Mouse (Mus musculus) lung, postnatal 4 days (tissue): ENCODE data around the gene Yars2.
A peak's percentile ranks its signal among the peaks of the same experiment; 100 is the strongest.
"Not testable (repeated sequence)": the region's sequence is repeated elsewhere in the genome, so short reads cannot be mapped to it uniquely, and the experiment has no call there.

ENCODE experiments used
- DNase-seq, 2 experiments: peaks; one replicate each; pipeline ENCODE4 v3.0.0; 2021

Gene Yars2

DNA sequence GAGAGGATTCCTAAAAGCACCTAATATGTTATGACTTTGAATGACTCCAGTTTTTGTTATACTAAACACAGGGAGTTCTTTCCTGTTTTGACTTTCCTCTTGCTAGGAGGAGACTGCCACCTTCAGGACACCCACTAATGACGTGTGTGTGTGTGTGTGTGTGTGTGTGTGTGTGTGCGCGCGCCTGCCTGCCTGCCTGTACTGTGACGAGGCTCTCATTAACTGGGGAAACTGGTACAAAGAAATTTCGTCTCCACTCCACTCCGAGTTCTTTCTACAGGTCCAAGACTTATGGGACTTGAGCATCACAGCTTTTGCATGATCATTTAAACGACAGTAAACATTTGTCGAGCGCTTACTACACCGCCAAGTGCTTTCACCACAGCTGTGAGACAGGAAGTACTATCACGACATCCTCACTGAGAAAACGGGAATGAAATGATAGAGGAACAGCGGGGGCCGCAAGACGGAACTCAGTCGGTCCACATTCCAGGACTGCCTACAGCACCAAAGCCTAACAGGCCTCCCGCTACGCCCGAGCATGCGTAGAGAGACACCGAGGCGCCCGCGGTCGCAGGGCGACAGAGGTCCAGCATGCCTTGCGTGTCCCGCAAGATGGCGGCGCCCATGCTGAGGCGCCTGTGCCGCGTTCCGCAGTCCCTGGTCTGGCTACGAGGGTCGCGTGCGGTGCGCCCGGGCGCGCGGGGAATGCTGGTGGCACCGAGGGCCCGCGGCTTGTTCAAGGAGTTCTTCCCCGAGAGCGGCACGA is at the start of gene Yars2:
Gene Yars2 (plus strand): TSS at position 597 of the 769 bp plus-strand sequence.
- peak; percentile 92 to 95 for DNase-seq

DNA sequence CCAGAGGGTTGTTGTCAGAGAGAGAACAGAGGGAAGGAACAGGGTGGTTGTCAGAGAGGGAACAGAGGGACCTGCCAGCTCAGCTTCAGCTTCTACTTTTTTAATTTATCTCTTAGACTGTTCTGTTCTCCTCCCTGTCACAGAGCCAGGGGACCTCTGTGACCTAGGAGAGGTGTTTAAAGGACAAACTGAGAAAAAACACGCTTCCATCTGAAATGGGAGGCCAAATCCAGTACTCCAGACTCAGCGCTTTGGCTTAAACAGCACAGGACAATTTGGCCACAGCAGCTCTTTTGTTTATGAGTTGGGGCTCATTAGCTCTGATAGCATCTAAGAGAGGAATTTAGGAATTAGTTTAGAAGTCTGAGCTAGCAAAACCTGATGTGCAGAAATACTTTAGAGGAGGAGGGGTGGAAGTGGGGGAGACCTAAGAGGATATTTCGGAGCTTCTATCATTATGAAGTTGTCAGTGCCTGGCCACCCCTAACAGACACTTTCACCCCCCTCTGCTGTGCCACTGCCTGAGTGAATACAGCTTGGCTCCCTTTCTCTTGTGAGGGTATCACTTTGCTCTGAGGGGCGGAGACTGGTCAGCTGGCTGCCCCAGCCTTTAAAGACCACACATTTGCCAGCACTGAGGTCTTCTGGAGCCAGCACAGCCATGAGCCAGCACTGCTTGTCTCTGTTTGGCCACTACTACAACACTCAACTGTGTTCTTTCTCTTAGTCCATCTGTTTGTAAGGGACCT is 49.3 kb upstream of the Yars2 start:
- peak; percentile 7 to 39 for DNase-seq

DNA sequence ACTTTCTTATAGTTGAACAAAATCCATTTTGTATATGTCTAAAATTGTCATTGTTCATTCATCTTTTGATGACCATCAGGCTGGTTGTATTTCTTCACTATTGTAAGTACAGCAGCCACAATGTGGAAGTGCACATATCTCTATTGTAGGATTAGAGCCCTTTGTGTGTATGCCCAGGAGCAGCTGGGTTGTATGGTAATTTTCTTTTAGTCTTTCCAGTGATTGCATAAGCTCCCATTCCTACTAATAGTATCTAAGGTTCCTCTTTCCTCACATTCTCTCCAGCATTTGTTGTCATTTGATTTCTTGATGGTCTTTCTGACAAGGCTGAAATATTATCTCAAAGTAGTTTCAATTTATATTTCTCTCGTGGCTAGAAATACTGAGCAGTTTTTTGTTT is 47.5 kb upstream of the Yars2 start:
- no peak for DNase-seq

DNA sequence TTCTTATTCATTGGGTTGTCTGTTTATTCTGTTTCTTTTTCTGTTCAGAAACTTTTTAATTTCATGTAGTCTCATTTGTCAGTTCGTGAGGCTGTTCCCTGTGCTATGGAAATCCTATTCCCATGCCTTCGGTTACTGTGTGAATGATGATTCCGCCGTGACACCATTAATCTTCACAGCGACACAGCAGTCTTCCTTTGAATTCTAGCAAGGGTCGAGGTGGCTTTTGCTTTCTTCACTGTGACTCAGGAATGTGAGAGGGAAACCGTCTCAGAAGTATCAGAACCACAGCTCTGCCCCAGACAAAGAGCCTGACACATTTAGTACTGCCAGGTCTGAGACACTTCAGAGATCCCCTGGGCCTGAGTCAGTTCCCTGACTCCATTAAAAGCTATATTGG is 46.9 kb upstream of the Yars2 start:
- no peak for DNase-seq

DNA sequence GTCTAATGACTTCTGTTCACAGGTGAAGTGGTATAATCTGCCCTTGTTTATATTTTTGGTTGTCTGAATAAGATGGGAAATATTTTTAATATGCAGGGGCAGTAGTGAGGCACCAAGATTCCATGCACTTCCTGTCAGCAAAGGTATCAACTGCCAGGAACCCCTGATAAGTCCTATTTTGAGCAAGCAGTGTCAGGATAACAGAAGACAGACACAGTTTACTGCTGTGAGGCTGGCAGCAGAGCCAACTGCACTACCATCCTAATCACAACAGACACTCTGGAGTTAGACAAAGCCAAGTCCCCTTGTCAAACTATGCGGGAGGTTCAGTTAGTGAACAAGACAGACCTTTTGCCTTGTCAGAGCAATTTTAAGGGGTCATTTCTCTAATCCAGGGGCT is 46.1 kb upstream of the Yars2 start:
- DNase-seq: no peak

DNA sequence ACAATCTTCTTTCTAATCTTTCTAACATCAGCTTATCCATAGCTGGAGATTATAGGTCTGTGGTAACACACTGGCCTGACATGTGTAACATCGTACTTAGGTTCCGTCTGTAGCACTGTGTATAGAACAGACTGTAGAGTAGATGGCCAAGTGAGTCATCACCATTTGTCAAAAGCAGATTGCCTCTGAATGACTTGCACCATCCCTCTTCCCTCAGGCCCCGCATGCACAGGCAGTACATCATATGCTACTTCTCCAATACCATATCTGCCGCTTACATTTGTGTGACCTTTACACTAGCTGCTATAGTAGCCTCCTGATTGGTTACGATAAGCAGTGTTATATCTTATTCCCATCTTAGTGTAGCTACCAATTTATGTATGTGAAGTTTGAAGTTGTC is 41.9 kb upstream of the Yars2 start:
- DNase-seq: no peak

DNA sequence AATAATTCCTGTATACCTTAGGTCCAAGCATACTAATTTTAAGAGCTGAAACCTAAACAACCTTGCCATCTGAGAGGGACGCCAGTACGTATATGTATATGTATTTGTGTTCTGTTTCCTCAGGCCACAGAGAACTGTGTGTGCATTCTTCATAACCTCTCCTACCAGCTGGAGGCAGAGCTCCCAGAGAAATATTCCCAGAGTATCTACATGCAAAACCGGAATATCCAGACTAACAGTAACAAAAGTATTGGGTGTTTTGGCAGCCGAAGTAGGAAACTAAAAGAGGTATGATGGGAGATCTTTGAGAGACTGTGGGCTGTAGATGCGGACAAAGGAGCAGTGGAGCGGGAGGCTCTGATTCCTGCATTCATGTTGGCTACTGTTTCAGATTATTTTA is 41.3 kb upstream of the Yars2 start:
- no peak for DNase-seq

DNA sequence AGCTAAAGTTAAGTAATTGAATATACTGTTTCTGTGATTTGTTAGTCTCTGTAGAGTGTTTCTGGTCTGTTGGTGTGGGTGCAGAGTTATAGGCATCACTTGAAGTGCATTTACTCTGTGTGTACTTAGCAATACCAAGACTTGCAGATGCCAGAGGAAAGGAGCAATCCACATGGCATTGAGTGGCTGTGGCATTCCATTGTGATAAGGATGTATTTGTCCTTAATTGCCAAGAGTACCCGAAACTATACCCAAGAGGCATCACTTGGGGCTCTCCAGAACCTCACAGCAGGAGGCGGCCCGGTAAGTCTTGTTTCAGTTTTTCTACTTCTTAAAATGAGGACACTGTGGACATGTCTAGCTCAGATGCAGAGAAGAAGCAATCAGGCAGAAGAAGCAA is 40.3 kb upstream of the Yars2 start:
- peak; percentile 15 to 50 for DNase-seq

DNA sequence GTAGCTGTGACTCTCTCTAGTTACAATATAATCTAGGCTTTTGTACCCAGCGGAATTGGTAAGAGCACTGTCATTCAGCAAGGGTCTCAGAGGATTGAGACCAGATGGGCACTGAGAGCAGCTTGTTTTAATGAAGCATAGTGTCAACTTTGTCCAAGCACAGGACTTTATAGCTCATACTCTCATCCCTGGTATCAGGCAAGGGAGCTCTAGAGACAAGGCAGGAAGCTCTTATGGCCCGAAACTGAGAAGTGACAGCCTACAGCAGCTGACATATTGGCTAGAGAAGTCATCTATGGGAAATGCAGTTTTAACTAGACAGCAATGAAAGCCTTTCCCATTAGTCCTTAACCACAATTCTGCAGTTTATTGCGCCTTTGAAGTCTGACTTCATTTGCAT is 29.8 kb upstream of the Yars2 start:
- no peak for DNase-seq

DNA sequence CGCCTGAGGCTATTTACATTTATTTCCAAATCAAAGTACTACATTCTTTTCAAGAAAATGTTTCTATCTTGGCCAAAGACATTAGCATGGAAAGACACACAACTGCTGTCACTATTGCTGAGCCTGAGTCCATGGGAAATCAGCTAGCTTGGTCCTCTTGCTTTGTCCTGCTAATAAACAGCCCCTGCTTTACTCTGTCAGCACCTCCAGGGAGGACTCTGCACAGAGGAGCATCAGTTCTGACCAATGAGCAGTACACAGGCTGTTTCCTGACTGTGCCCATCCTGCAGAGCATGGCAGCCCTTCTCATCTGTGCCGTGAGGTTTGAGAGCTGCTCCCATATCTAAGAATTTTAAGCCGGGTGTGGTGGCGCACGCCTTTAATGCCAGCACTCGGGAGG is 29.0 kb upstream of the Yars2 start:
- no peak for DNase-seq

DNA sequence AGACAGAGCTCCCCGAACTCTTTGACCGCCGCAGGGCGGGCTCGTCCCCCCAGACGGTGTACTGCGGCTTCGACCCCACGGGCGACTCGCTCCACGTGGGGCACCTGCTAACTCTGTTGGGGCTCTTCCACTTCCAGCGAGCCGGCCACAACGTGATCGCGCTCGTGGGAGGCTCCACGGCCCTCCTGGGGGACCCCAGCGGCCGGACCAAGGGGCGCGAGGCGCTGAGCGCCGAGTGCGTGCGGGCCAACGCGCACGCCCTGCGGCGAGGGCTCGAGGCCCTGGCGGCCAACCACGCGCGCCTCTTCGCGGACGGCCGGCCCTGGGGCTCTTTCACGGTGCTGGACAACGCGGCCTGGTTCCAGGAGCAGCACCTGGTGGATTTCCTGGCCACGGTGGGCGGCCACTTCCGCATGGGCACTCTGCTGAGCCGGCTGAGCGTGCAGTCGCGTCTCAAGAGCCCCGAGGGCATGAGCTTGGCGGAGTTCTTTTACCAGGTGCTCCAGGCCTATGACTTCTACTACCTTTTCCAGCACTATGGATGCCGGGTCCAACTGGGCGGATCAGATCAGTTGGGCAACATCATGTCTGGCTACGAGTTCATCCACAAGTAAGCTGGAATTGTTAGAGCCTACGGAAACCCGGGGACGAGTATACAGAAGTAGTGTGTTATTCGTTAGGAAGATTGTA is 518 bp downstream of the Yars2 start:
- peak; percentile 54 to 68 for DNase-seq

DNA sequence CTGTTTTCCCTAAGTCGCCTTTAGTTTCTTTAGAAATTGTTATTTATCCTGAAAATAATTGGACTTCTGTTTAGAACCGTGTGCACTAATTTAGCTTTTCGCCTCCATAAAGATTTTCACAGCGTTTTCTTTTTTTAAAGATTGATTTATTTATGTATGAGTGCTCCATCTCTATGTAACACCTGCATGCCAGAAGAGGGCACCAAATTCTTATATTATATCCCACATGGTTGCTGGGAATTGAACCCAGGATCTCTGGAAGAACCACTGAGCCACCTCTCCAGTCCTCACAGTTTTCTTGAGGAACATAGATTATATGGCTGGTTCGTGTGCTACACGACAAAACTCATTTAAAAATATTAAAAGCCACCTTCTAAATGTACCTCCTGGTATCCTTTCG is 1.1 kb downstream of the Yars2 start:
- DNase-seq: no peak

DNA sequence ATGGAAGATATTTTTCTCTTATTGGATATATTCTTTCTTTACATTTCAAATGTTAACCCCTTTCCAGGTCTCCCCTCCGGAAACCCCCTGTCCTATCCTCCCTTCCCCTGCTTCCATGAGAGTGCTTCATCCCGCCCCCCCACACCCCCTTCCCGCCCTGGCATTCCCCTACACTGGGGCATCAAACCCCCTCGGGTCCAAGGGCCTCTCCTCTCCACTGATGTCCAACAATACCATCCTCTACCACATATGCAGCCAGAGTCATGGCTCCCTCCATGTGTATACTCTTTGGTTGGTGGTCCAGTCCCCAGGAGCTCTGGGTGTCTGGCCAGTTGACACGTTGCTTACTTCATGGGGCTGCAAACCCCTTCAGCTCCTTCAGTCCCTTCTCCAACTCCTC is 8.6 kb downstream of the Yars2 start:
- no peak for DNase-seq

DNA sequence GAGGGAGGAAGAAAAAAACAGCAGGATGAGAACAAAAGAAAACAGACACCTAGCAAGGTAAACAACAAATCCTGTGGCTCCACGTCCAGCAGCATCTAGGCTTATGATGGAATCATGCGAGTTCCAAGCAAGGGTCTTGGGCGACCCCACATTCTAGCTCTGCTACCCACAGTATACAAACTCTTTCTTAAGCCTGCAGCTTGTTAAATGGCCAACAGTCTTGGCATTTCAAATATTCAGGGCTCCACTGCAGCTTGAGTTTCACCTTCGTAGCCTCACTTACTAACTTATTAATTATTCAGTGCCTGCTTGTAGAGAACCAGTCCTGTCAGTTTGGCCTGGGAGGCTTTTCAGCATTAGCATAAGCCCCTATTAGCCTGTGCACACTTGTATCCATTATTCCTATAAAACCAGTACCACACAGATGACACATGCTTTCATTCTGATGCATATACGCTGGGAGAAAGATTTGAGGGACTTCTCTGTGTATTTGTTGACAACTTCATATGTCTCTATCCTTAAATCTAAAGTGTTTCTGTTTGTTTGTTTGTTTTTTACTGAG is 23.1 kb downstream of the Yars2 start:
- no peak for DNase-seq

DNA sequence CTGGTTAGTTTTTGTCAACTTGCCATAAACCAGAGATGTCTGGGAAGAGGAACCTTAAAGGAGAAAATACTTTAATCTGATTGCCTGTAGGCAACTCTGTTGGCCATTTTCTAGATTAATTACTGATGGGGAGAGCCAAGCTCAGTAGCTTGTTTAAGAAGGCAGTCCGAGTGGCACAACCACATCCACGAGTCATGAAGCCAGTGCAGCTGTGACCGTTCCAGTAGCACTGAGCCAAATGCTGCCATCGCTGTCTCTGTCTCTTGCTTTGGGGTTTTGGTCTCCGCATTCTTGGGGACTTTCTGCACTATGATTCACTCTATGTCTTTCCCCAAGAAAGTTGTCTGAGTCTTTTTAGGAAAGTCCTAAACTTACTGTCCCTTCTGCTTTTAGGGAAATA is 43.7 kb downstream of the Yars2 start:
- no peak for DNase-seq

DNA sequence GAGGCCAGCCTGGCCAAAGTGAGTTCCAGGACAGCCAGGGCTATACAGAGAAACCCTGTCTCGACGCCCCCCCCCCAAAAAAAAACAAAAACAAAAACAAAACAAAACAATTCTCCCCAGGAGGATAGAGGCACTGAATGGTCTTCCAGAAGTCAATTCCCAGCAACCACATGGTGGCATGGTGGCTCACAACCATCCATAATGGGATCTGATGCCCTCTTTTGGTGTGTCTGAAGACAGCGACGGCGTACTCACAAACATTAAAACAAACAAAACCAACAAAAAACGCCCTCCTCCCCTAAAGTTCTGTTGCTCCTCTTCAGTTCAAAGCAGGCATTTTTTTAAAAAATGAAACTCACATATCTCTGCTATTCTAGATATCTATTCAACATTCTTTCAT is 55.1 kb downstream of the Yars2 start:
- no peak for DNase-seq

DNA sequence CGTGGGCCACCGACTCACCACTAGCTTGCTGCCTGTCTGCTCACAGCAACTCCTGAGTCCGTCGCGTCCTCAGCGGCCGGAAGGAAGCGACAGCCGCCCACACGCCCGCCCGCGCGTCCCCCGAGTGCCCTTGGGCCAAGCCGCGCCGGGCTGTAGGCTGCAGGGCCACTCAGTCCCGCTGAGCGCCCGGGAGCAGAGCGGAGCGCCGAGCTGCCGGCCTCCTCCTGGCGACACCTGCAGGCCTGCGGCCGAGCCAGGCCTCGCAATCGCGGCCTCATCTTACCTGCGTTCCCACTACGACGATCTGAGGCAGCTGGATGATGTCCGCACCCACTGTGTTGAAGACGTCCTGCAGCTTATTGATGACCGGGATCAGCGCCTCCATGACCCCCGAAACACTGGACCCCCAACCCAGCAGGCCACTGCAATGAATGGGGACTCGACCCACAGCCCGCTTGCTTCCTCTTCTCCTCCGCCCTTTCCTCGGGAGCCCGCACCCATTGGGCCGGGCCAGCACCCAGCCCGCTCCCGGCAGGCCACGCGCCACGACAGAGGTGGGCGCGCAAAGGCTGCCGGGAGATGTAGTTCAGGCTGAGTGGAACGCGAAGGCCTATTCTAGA is 55.8 kb downstream of the Yars2 start, which contains the start of gene Dnm1l:
Gene Dnm1l (minus strand): TSS at position 479 of the 620 bp plus-strand sequence.
- DNase-seq: peak; percentile 94

DNA sequence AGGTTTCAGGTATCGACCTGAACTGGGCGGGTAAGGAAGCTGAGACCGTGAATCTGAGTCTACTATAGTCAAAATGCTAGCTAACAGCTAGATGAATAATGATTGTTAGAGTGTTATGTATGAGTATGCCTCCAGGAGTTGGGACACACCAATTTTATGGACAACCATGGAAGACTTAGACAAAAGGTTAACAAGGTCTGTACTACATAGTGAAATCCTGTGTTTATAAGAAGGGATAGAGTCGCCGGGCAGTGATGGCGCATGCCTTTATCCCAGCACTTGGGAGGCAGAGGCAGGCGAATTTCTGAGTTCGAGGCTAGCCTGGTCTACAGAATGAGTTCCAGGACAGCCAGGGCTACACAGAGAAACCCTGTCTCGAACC is 56.3 kb downstream of the Yars2 start:
- DNase-seq: not testable (repeated sequence)
